Mouse (Mus musculus): ENCODE results near the gene Micall2. TPM values are rescaled to one million over a fixed set of nuclear protein-coding genes. Genes with fewer than 3 reads are reported as not detected.
A peak's percentile ranks its signal among the peaks of the same experiment; 100 is the strongest.

The Micall2 gene
- polyA plus RNA-seq, 1 experiment, result 5.0 TPM

DNA sequence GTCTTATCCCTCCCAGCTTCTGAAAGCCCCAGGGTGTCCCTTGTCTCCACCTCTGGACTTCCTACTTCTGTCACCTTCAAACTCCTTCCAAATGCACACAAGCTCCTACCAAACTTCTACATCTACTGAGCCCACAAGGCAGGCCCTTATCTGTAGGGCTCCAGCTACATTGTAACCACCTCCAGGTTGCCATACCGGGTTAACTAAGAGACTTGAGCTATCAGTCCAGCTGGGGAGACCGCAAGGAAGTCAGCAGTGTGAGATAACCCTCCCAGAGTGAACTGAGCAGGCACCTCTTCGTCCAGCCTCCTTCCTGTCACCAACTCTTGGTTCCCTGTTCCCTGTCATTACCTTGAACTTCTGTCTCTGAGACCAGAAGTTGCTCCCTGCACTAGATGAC is 2.1 kb downstream of the Micall2 start:
- Histone ChIP-seq H3K4me3 (replicated peaks; ENCODE audit: extremely low read depth, low read depth, low read length) (no peak overlapping the region), H3K4me1 (ENCODE audit: control insufficient read depth, insufficient read depth, low read length) (peaks cover 13% of the 10 kb centered on the region)
- WGBS, result 40% methylated on average over 3 of the region's 3 CpGs
- no peak for DNase-seq
- TF ChIP-seq POLR2A (IDR thresholded peaks at IDR 0.05; ENCODE audit: borderline replicate concordance, extremely low read depth, low read depth, low read length) (no peak), CTCF (IDR thresholded peaks at IDR 0.05; ENCODE audit: insufficient read depth, low read length) (no peak)

GRCm38 (mm10) chr5:139732634-139733107 is 3.5 kb downstream of the Micall2 start:
- DNase-seq, result peak; percentile 52
- 20% methylated on average over 11 of the region's 11 CpGs for WGBS
- peaks cover 13% of the 10 kb centered on the region for H3K4me1 ChIP-seq (ENCODE audit: control insufficient read depth, insufficient read depth, low read length)
- H3K4me3 ChIP-seq (replicated peaks; ENCODE audit: extremely low read depth, low read depth, low read length), result no peak overlapping the region
- TF ChIP-seq CTCF (IDR thresholded peaks at IDR 0.05; ENCODE audit: insufficient read depth, low read length) (no peak), POLR2A (IDR thresholded peaks at IDR 0.05; ENCODE audit: borderline replicate concordance, extremely low read depth, low read depth, low read length) (0 out of 2 replicates have a peak, but pooled peaks have one; percentile 14)

GRCm38 (mm10) chr5:139730712-139731486 is 5.2 kb downstream of the Micall2 start:
- Histone ChIP-seq H3K4me1 (ENCODE audit: control insufficient read depth, insufficient read depth, low read length) (peaks cover 9% of the 10 kb centered on the region), H3K4me3 (replicated peaks; ENCODE audit: extremely low read depth, low read depth, low read length) (no peak overlapping the region)
- no peak for DNase-seq
- 34% methylated on average over 8 of the region's 8 CpGs for WGBS
- TF ChIP-seq POLR2A (IDR thresholded peaks at IDR 0.05; ENCODE audit: borderline replicate concordance, extremely low read depth, low read depth, low read length) (no peak), CTCF (IDR thresholded peaks at IDR 0.05; ENCODE audit: insufficient read depth, low read length) (no peak)

GRCm38 (mm10) chr5:139727261-139727660 is 8.9 kb downstream of the Micall2 start:
- 81% methylated on average over 11 of the region's 11 CpGs for WGBS

GRCm38 (mm10) chr5:139726186-139726585 is 9.9 kb downstream of the Micall2 start:
- no peak overlapping the region for H3K4me3 ChIP-seq (replicated peaks; ENCODE audit: extremely low read depth, low read depth, low read length)
- DNase-seq, result no peak
- peaks cover 5% of the 10 kb centered on the region for H3K4me1 ChIP-seq (ENCODE audit: control insufficient read depth, insufficient read depth, low read length)
- WGBS, result 60% methylated on average over 3 of the region's 3 CpGs
- TF ChIP-seq POLR2A (IDR thresholded peaks at IDR 0.05; ENCODE audit: borderline replicate concordance, extremely low read depth, low read depth, low read length) (no peak), CTCF (IDR thresholded peaks at IDR 0.05; ENCODE audit: insufficient read depth, low read length) (no peak)

More at GRCm38 (mm10) chr5:139727261-139727660, 8.9 kb downstream of the Micall2 start:
- DNase-seq, result no peak
- peaks cover 5% of the 10 kb centered on the region for H3K4me1 ChIP-seq (ENCODE audit: control insufficient read depth, insufficient read depth, low read length)
- H3K4me3 ChIP-seq (replicated peaks; ENCODE audit: extremely low read depth, low read depth, low read length), result no peak overlapping the region
- no peak for TF ChIP-seq CTCF (IDR thresholded peaks at IDR 0.05; ENCODE audit: insufficient read depth, low read length)
- no peak for TF ChIP-seq POLR2A (IDR thresholded peaks at IDR 0.05; ENCODE audit: borderline replicate concordance, extremely low read depth, low read depth, low read length)

DNA sequence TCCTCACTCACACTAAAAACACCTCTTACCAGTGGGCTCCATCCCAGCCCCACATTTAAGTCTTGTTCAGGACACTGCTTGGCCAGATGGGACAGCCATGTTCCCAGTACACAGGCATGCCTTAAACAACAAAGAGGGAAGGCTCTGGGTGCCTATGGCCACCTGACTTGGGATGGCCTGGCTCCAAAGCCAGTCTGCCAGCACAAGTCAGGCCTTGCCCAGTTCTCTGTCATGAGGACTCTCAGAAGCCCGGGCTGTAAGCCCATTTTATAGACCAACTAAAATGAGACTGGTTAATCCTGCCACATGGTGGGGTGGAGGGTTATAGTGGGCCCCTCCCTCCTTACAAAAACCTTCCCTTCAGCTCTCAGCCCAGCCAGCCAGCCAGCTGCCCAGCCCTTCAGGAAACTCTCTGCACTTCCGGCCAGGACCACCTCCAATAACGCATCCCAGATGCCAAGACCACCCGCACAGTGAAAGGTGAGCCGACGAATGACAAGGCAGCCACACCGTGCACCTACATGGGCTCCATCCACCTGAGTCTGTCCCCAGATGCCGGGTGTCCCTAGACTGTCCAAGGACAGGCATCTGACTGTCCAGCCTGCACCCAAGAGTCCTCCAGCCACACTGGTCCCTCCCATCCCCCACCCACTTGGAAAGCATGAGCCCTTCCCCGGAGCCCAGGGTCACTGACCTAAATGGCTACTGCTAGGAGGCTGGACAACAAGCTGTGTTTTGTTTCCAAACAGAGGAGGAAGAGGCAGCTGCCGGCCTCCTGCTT is 11.6 kb downstream of the Micall2 start:
- 35% methylated on average over 10 of the region's 10 CpGs for WGBS
- H3K4me1 ChIP-seq (ENCODE audit: control insufficient read depth, insufficient read depth, low read length), result peaks cover 5% of the 10 kb centered on the region; the same call in 1 of the 2 replicates
- no peak for DNase-seq
- no peak for TF ChIP-seq CTCF (IDR thresholded peaks at IDR 0.05; ENCODE audit: insufficient read depth, low read length)
- no peak for TF ChIP-seq POLR2A (IDR thresholded peaks at IDR 0.05; ENCODE audit: borderline replicate concordance, extremely low read depth, low read depth, low read length)
- no peak overlapping the region for H3K4me3 ChIP-seq (replicated peaks; ENCODE audit: extremely low read depth, low read depth, low read length)

GRCm38 (mm10) chr5:139723113-139723512 is 13.0 kb downstream of the Micall2 start:
- no peak for DNase-seq
- H3K4me1 ChIP-seq (ENCODE audit: control insufficient read depth, insufficient read depth, low read length), result peaks cover 5% of the 10 kb centered on the region; the same call in 1 of the 2 replicates
- WGBS, result 61% methylated on average over 9 of the region's 9 CpGs
- no peak overlapping the region for H3K4me3 ChIP-seq (replicated peaks; ENCODE audit: extremely low read depth, low read depth, low read length)
- TF ChIP-seq CTCF (IDR thresholded peaks at IDR 0.05; ENCODE audit: insufficient read depth, low read length) (no peak), POLR2A (IDR thresholded peaks at IDR 0.05; ENCODE audit: borderline replicate concordance, extremely low read depth, low read depth, low read length) (no peak)

GRCm38 (mm10) chr5:139722709-139723108 is 13.4 kb downstream of the Micall2 start:
- TF ChIP-seq CTCF (IDR thresholded peaks at IDR 0.05; ENCODE audit: insufficient read depth, low read length) (no peak), POLR2A (IDR thresholded peaks at IDR 0.05; ENCODE audit: borderline replicate concordance, extremely low read depth, low read depth, low read length) (no peak)
- Histone ChIP-seq H3K4me3 (replicated peaks; ENCODE audit: extremely low read depth, low read depth, low read length) (no peak overlapping the region), H3K4me1 (ENCODE audit: control insufficient read depth, insufficient read depth, low read length) (peaks cover 5% of the 10 kb centered on the region; the same call in 1 of the 2 replicates)
- 49% methylated on average over 6 of the region's 6 CpGs for WGBS
- DNase-seq, result no peak

DNA sequence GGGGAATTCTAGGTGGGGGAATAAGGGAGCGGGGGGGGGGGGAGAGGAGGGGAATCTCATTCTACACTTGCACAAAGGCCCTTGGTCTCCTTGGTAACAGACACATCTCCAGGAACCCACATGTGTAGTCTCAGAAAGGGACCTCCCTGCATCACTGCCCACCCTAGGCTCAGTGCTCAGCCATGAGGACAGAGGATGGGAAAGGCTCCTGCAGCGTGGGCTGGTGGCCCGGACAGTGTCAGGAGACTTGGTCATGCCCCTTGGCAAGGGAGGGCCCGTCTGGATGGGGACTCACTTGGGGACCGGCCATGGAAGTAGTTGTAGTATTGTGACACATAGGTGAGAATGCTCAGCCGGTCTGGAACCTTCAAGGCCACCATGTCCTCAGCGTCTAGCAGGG is 17.2 kb downstream of the Micall2 start:
- no peak for DNase-seq
- no peak for TF ChIP-seq POLR2A (IDR thresholded peaks at IDR 0.05; ENCODE audit: borderline replicate concordance, extremely low read depth, low read depth, low read length)
- no peak for TF ChIP-seq CTCF (IDR thresholded peaks at IDR 0.05; ENCODE audit: insufficient read depth, low read length)
- Histone ChIP-seq H3K4me1 (ENCODE audit: control insufficient read depth, insufficient read depth, low read length) (no peaks in the 10 kb centered on the region), H3K4me3 (replicated peaks; ENCODE audit: extremely low read depth, low read depth, low read length) (no peak overlapping the region)
- 80% methylated on average over 7 of the region's 7 CpGs for WGBS
